Mouse (Mus musculus): Measurements from ENCODE around the gene Clec2l. TPM values are rescaled to one million over a fixed set of nuclear protein-coding genes. Genes with fewer than 3 reads are reported as not detected.
A peak's percentile ranks its signal among the peaks of the same experiment; 100 is the strongest.
"Not testable (repeated sequence)": the region's sequence is repeated elsewhere in the genome, so short reads cannot be mapped to it uniquely, and the experiment has no call there.

The Clec2l gene
- polyA plus RNA-seq, 1 experiment from 2014 or later: 7.8 TPM

DNA sequence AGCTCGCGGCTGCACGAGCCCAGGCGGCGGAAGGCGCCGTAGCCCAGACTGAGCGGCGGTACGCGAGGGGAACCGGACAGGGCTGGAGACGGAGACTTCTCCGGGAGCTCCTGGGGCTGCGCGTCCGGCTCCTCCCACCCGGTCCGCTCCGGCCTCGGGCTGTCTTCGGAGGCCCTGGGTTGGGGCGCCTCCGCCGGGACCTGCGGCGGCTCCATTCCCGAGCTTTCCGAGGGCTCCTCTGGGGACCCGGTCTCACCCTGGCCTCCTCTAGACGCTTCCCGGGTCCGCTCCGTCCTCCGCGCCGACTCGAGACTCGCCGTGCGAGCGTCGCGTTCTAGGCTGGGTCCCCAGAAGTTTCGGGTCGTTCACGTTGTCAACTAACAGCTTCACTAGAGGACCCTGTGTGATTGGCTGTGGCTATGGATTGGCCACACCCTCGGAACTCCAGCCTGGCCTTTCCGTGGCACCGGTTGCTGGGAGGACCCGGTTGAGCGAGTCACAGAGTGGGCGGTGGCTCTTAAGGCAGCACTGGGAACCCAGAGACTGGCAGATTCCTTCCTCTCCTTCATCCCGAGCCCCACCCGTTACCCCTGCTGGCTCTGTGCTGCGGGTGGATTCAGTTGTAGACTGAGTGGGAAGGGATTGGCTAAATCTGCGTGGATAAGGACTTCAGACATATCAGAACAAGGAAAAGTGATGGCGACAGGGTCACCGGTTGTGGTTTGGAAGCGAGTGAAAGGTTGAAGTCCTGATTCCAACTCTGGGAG lies 25.8 kb upstream of the Clec2l start, which contains the start of gene Klrg2:
TSS of gene Klrg2 (minus strand) at position 391 of the 767 bp plus-strand sequence.
- Histone ChIP-seq H3K27ac (no peak within 1 kb of the TSS), H3K4me3 (peak within 1 kb of the TSS; percentile 50), H3K36me3 (no peaks in the 10 kb centered on the region), H3K9me3 (no peaks in the 10 kb centered on the region), H3K9ac (peak within 1 kb of the TSS; percentile 56), H3K27me3 (replicated peaks) (peaks cover 62% of the 10 kb centered on the region), H3K4me1 (peaks cover 18% of the 10 kb centered on the region), H3K4me2 (replicated peaks) (peak within 1 kb of the TSS; percentile 100)
- 2% methylated on average over 60 of the region's 60 CpGs for WGBS
- peak; percentile 79 for ATAC-seq (ENCODE audit: low FRiP score, low read depth)

GRCm38 (mm10) chr6:38640401-38640800 lies 22.5 kb upstream of the Clec2l start:
- WGBS: 79% methylated on average over 11 of the region's 11 CpGs
- no peak overlapping the region for H3K9ac ChIP-seq
- no peak overlapping the region for H3K4me3 ChIP-seq
- no peaks in the 10 kb centered on the region for H3K36me3 ChIP-seq
- peaks cover 18% of the 10 kb centered on the region for H3K4me1 ChIP-seq
- H3K4me2 ChIP-seq (replicated peaks): no peak overlapping the region
- no peak overlapping the region for H3K27ac ChIP-seq
- peaks cover 43% of the 10 kb centered on the region for H3K27me3 ChIP-seq (replicated peaks)
- no peak for ATAC-seq (ENCODE audit: low FRiP score, low read depth)
- no peaks in the 10 kb centered on the region for H3K9me3 ChIP-seq

GRCm38 (mm10) chr6:38641228-38641627 lies 21.6 kb upstream of the Clec2l start:
- H3K27me3 ChIP-seq (replicated peaks): peaks cover 35% of the 10 kb centered on the region
- H3K4me1 ChIP-seq: peaks cover 13% of the 10 kb centered on the region
- WGBS: 74% methylated on average over 5 of the region's 5 CpGs

DNA sequence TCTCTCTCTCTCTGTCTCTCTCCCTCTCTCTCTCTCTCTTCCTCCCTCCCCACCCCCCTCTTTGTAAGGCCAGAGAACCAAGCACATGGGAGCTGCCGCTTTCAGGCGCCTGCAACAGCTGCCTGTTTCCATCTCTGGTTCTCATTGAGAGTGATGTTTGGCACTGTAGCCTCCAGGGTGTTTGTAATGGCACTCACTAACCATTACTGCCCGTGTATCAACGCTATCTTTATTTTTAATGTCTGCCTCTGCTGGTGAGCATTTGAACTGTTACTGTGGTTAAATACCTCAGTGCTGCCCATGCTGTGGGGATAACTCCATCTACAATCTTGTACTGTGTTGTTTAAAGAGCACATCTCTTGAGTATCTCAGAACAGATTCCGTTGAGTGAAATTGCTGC lies 21.2 kb upstream of the Clec2l start:
- WGBS: 60% methylated on average over 5 of the region's 5 CpGs
- Histone ChIP-seq H3K4me3 (no peak overlapping the region), H3K27me3 (replicated peaks) (peaks cover 31% of the 10 kb centered on the region), H3K4me1 (peaks cover 9% of the 10 kb centered on the region), H3K36me3 (no peaks in the 10 kb centered on the region), H3K9me3 (no peaks in the 10 kb centered on the region), H3K4me2 (replicated peaks) (no peak overlapping the region), H3K9ac (no peak overlapping the region), H3K27ac (no peak overlapping the region)
- ATAC-seq (ENCODE audit: low FRiP score, low read depth): no peak

More at GRCm38 (mm10) chr6:38641228-38641627, 21.6 kb upstream of the Clec2l start:
- Histone ChIP-seq H3K27ac (no peak overlapping the region), H3K4me2 (replicated peaks) (no peak overlapping the region), H3K9ac (no peak overlapping the region), H3K9me3 (no peaks in the 10 kb centered on the region), H3K4me3 (no peak overlapping the region), H3K36me3 (no peaks in the 10 kb centered on the region)
- no peak for ATAC-seq (ENCODE audit: low FRiP score, low read depth)

DNA sequence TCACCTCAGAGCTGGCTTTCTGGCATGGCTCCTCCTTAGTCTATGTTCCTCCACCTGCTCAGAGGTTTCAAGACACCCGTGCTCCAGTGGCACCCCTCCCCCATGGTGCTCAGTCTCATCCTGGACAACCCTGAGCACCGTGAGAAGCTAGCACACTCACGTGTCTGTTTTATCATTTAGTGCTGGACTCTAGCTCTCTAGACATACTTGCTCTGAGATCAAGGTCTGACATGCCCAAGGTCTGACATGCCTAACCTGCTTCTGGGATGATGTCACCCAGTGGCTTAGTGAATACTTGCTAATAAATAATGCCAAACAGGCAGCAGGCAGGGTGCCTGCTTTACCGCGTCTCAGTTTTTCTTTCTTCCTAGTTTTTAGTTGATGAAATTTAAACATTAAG lies 20.3 kb upstream of the Clec2l start:
- Histone ChIP-seq H3K4me1 (no peaks in the 10 kb centered on the region), H3K27me3 (replicated peaks) (peaks cover 22% of the 10 kb centered on the region), H3K36me3 (no peaks in the 10 kb centered on the region), H3K4me3 (no peak overlapping the region), H3K9ac (no peak overlapping the region), H3K27ac (no peak overlapping the region), H3K9me3 (no peaks in the 10 kb centered on the region), H3K4me2 (replicated peaks) (no peak overlapping the region)
- no peak for ATAC-seq (ENCODE audit: low FRiP score, low read depth)
- 69% methylated on average over 5 of the region's 5 CpGs for WGBS

GRCm38 (mm10) chr6:38643039-38643438 lies 19.8 kb upstream of the Clec2l start:
- no peaks in the 10 kb centered on the region for H3K9me3 ChIP-seq
- no peak overlapping the region for H3K27ac ChIP-seq
- no peaks in the 10 kb centered on the region for H3K36me3 ChIP-seq
- WGBS: 59% methylated on average over 3 of the region's 3 CpGs
- no peak for ATAC-seq (ENCODE audit: low FRiP score, low read depth)
- H3K4me1 ChIP-seq: no peaks in the 10 kb centered on the region
- H3K4me3 ChIP-seq: no peak overlapping the region
- peaks cover 17% of the 10 kb centered on the region for H3K27me3 ChIP-seq (replicated peaks)
- H3K9ac ChIP-seq: no peak overlapping the region
- H3K4me2 ChIP-seq (replicated peaks): no peak overlapping the region

DNA sequence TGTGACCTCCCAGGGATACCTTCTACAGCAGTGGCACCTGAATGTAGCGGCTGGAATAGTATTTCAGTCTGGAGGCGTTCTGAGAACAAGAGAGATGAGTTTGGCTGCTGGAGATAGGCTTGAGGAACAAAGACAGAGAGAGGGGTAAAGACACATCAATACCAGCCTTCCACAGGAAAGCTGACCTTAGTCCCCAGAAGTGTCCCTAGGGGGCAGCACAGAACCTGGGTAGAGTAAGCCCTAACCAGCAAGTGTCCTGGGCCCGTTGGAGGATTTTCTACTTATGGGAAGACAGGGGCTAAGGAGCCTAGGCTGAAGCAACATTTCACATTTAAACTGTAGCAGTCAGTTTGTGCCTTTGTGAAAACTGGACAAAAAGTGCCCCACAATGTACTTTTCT lies 13.3 kb upstream of the Clec2l start:
- Histone ChIP-seq H3K27ac (no peak overlapping the region), H3K4me2 (replicated peaks) (no peak overlapping the region), H3K9me3 (no peaks in the 10 kb centered on the region), H3K4me3 (no peak overlapping the region), H3K36me3 (no peaks in the 10 kb centered on the region), H3K4me1 (no peaks in the 10 kb centered on the region), H3K9ac (no peak overlapping the region), H3K27me3 (replicated peaks) (no peaks in the 10 kb centered on the region)
- no peak for ATAC-seq (ENCODE audit: low FRiP score, low read depth)
- 77% methylated on average over 3 of the region's 3 CpGs for WGBS

GRCm38 (mm10) chr6:38650263-38650937 lies 12.5 kb upstream of the Clec2l start:
- Histone ChIP-seq H3K9ac (no peak overlapping the region), H3K36me3 (no peaks in the 10 kb centered on the region), H3K9me3 (no peaks in the 10 kb centered on the region), H3K4me2 (replicated peaks) (no peak overlapping the region), H3K27me3 (replicated peaks) (no peaks in the 10 kb centered on the region), H3K4me1 (no peaks in the 10 kb centered on the region), H3K4me3 (no peak overlapping the region), H3K27ac (no peak overlapping the region)
- peak; percentile 50; the same call in 1 of the 2 replicates for ATAC-seq (ENCODE audit: low FRiP score, low read depth)
- 43% methylated on average over 14 of the region's 14 CpGs for WGBS

GRCm38 (mm10) chr6:38661626-38662025 lies 1.2 kb upstream of the Clec2l start:
- no peak overlapping the region for H3K27ac ChIP-seq
- 28% methylated on average over 4 of the region's 4 CpGs for WGBS
- no peak overlapping the region for H3K4me3 ChIP-seq
- H3K9ac ChIP-seq: no peak overlapping the region
- peaks cover 7% of the 10 kb centered on the region; the same call in 1 of the 2 replicates for H3K4me1 ChIP-seq
- peaks cover 25% of the 10 kb centered on the region for H3K27me3 ChIP-seq (replicated peaks)
- H3K36me3 ChIP-seq: no peaks in the 10 kb centered on the region
- no peak for ATAC-seq (ENCODE audit: low FRiP score, low read depth)
- no peak overlapping the region for H3K4me2 ChIP-seq (replicated peaks)
- H3K9me3 ChIP-seq: no peaks in the 10 kb centered on the region

DNA sequence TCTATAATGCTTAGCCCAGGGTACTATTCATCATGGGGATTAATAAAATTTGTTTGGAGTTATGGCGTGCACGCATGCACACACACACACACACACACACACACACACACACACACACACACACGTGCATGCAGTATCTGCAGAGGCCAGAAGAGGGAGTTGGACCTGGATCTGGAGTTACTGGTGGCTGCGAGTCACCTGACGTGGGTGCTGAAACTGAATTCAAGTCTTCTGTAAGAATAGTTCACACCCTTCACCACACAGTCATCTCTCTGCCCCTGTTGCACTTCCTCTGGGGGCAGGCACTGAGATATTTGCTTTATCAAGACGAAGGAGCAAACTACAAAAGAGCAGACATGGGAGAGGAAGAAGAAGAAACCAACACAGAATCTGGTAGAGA lies 6.7 kb downstream of the Clec2l start:
- no peak for ATAC-seq (ENCODE audit: low FRiP score, low read depth)
- Histone ChIP-seq H3K27ac (no peak overlapping the region), H3K9ac (no peak overlapping the region), H3K36me3 (no peaks in the 10 kb centered on the region), H3K9me3 (no peaks in the 10 kb centered on the region), H3K4me2 (replicated peaks) (no peak overlapping the region), H3K4me1 (no peaks in the 10 kb centered on the region), H3K4me3 (no peak overlapping the region), H3K27me3 (replicated peaks) (peaks cover 7% of the 10 kb centered on the region; the same call in 1 of the 2 replicates)
- WGBS: 58% methylated on average over 6 of the region's 6 CpGs

DNA sequence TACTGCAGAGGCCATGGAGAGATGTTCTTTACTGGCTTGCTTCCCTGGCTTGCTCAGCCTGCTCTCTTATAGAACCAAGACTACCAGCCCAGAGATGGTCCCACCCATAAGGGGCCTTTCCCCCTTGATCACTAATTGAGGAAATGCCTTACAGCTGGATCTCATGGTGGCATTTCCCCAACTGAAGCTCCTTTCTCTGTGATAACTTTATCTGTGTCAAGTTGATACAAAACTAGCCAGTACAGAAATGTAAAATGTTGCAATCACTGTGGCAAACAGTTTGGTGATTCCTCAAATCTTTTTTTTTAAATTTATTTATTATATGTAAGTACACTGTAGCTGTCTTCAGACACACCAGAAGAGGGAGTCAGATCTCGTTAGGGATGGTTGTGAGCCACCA lies 7.6 kb downstream of the Clec2l start:
- H3K4me1 ChIP-seq; H3K4me3 ChIP-seq; H3K36me3 ChIP-seq; H3K27ac ChIP-seq; H3K4me2 ChIP-seq (replicated peaks); H3K9ac ChIP-seq; H3K27me3 ChIP-seq (replicated peaks); ATAC-seq (ENCODE audit: low FRiP score, low read depth); H3K9me3 ChIP-seq: not testable (repeated sequence)
- 74% methylated on average over 1 of the region's 1 CpGs for WGBS

GRCm38 (mm10) chr6:38671270-38671669 lies 8.4 kb downstream of the Clec2l start:
- H3K9ac ChIP-seq: no peak overlapping the region
- no peak overlapping the region for H3K4me2 ChIP-seq (replicated peaks)
- H3K4me3 ChIP-seq: no peak overlapping the region
- H3K27ac ChIP-seq: no peak overlapping the region
- no peaks in the 10 kb centered on the region for H3K27me3 ChIP-seq (replicated peaks)
- H3K4me1 ChIP-seq: no peaks in the 10 kb centered on the region
- no peak for ATAC-seq (ENCODE audit: low FRiP score, low read depth)
- no peaks in the 10 kb centered on the region for H3K9me3 ChIP-seq
- H3K36me3 ChIP-seq: no peaks in the 10 kb centered on the region
- 85% methylated on average over 7 of the region's 7 CpGs for WGBS

All from neural tube, embryonic 12.5 days (tissue).